Mouse (Mus musculus) myocyte (in vitro differentiated cells): ENCODE measurements around the gene Cdk12.

Source experiments
- E2F4 ChIP-seq: IDR thresholded peaks from one replicate; pipeline ENCODE4 v1.6.1; 2011; ENCODE audit warnings: mild to moderate bottlenecking, control low read depth, moderate library complexity; ENCODE audit not compliant: insufficient read depth
- MAX ChIP-seq: IDR thresholded peaks from one replicate; pipeline ENCODE4 v1.6.1; 2011; ENCODE audit warnings: low read depth, mild to moderate bottlenecking, control low read depth
- POLR2A ChIP-seq: IDR thresholded peaks from one replicate; pipeline ENCODE4 v1.6.1; 2011; ENCODE audit warnings: low read depth, mild to moderate bottlenecking, control low read depth, moderate library complexity; ENCODE audit not compliant: insufficient read length
- TCF12 ChIP-seq: IDR thresholded peaks from one replicate; pipeline ENCODE4 v1.6.1; 2011; ENCODE audit warnings: mild to moderate bottlenecking, control low read depth; ENCODE audit not compliant: poor library complexity, insufficient read depth, severe bottlenecking
- USF1 ChIP-seq: IDR thresholded peaks from one replicate; pipeline ENCODE4 v1.6.1; 2011; ENCODE audit warnings: low read depth, mild to moderate bottlenecking, control low read depth, moderate library complexity

- no peak for TF ChIP-seq POLR2A
- TF ChIP-seq E2F4, result no peak
- TF ChIP-seq USF1, result no peak
- TF ChIP-seq MAX, result no peak
- no peak for TF ChIP-seq TCF12
Observed at GRCm38 (mm10) chr11:98295013-98295585, 92.2 kb downstream of the Cdk12 start.
